ENCODE assay signal across 15 mouse cellular contexts in genomic region chr5:46232780-46233179, GRCm38 (mm10).
"Had no signal": no experiment of that assay in that cellular context is flagged by ENCODE, and none has a peak within 500 bp of the region (broad histone marks: within the 10 kb centered on the region; RNA-seq: fewer than 3 reads in every experiment).

No protein-coding gene starts in this region.

- ATAC-seq: intestine, postnatal 0 days; lung, postnatal 0 days had no signal

- H3K4me3 ChIP-seq: left cerebral cortex, adult 2 months; limb, embryonic 10.5 days; liver, embryonic 15.5 days; neural tube, embryonic 12.5 days had no signal

- DNase-seq: kidney, adult 8-10 months; kidney, postnatal 25 days; lung, adult 2 months; lung, postnatal 36 days; right cerebral cortex, adult 18-20 months; spleen, adult 18-20 months; thymus, adult 18-20 months; thymus, postnatal 14 days had no signal

- H3K9ac ChIP-seq: liver, embryonic 15.5 days; neural tube, embryonic 12.5 days had no signal

- H3K4me1 ChIP-seq: limb, embryonic 10.5 days; liver, embryonic 15.5 days; neural tube, embryonic 12.5 days had no signal

- H3K27ac ChIP-seq: left cerebral cortex, adult 2 months; limb, embryonic 10.5 days; liver, embryonic 15.5 days; neural tube, embryonic 12.5 days had no signal

- H3K9me3 ChIP-seq: limb, embryonic 10.5 days; liver, embryonic 15.5 days; neural tube, embryonic 12.5 days had no signal

- H3K36me3 ChIP-seq: limb, embryonic 10.5 days; liver, embryonic 15.5 days; neural tube, embryonic 12.5 days had no signal

- H3K27me3 ChIP-seq: liver, embryonic 15.5 days; neural tube, embryonic 12.5 days had no signal

- H3K4me2 ChIP-seq: liver, embryonic 11.5 days; liver, embryonic 15.5 days; neural tube, embryonic 12.5 days had no signal
